Mouse (Mus musculus) ZHBTc4 (cell line): ENCODE measurements around the gene Arhgap32.

ENCODE experiments used
- DNase-seq: peaks from one replicate; pipeline ENCODE4 v3.0.0-alpha.2; 2011; ENCODE audit warnings: low read depth, low spot score

Gene Arhgap32

GRCm38 (mm10) chr9:32192295-32193073, 76.5 kb downstream of the Arhgap32 start:
- DNase-seq: no peak

DNA sequence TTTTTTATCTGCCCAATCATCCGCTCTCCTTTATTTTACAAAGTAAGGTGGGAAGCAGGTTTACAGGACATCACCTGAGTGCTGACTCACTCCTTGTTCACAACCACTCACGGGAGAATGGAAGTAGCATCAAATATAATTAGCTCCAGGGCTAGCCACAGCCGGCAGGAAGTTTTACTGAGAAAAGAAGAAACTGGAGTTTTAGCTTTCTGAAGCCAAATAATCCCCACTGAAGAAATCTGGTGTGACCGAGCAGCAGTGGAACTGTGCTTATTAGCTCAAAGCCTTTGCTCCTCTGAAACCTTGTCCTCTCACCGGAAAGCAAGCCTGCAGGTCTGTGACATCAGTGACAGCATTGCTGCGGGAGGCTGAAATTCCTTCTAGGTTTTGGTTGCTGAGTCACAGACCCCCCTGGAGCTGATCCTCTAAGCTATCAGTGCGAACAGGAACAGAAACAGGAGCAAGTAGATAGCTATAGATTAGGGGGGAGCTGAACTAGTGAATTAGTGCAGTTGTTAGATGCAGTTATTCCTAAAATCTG, 88.6 kb downstream of the Arhgap32 start:
- DNase-seq: peak; percentile 7

- no peak for DNase-seq
These were observed 91.2 kb downstream of the Arhgap32 start for GRCm38 (mm10) chr9:32207133-32207532.

DNA sequence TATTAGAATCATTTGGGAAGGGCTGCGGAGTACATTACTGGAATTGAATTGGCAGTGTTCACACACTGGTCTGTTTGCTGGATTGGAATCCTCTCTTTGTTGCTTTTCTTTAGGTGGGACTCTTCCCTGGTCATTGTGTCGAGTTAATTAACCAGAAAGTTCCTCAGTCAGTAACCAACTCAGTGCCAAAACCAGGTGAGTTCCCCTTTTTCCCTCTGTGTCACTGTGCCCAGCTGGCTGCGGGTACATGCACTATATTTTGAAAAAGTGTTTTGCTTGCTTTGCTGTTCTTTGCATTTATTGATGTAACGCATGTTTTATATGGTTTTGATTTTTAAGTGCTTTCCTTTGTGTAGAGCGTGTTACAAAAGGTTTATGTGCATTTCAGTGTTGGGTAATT, 92.1 kb downstream of the Arhgap32 start:
- DNase-seq: no peak

- no peak for DNase-seq
These were observed 101.1 kb downstream of the Arhgap32 start for GRCm38 (mm10) chr9:32216820-32217567.

DNA sequence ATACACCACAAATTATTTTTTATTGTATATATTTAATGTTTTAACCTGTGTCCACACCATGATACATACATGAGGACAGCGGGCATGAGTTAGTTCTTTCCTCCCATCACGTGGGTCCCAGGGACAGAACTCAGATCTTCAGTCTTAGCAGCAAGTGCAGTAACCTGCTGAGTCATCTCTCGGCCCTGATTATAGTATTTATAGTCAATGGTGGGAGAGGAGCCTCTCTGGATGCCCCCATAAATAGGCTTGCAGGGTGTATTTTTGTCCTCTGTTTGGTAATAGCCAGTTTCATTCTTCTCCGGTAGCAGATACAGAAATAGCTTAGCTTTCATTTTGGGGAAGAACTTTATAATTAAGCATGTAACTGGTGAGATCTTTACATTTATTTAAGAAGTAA, 103.5 kb downstream of the Arhgap32 start:
- DNase-seq: no peak

GRCm38 (mm10) chr9:32222184-32222583, 106.2 kb downstream of the Arhgap32 start:
- DNase-seq: no peak

GRCm38 (mm10) chr9:32223739-32224529, 108.0 kb downstream of the Arhgap32 start:
- peak; percentile 9 for DNase-seq

DNA sequence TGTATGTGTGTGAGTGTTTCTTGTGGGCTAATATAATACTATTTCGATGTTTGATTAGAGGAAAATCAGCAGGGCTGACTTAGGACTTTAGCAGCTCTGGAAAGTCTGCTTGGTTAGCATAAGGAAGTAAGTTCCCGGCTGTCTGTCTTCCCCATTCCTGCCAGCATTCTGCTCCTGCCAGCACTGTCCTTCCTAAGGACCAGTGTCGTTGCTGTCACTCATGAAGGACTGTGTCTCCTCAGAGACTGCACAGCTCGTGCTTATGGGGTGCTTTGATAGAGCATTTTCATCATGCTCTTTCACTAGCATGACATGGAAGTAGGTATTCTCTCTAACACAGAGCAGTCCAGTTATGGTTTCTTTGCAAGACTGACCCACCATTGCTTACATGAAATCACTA, 109.0 kb downstream of the Arhgap32 start:
- no peak for DNase-seq

DNA sequence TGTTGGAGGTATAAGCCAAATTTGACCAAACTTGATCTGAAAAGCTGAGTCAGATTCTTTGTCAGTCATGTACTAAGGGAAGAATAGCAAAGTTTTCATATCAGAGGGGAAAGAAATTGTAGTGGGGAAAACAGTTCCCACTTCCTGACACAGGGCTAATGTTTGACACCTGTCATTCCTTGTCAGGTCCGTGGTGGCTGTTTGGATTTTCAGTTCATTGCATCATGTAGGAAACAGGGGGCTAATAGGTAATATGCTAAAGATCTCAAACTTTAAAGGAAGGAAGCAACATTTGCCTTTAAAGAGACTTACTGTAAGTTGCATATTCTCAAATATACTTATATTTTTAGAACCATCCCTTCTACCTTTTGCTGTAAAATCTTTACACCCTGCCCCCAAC, 109.6 kb downstream of the Arhgap32 start:
- no peak for DNase-seq

DNA sequence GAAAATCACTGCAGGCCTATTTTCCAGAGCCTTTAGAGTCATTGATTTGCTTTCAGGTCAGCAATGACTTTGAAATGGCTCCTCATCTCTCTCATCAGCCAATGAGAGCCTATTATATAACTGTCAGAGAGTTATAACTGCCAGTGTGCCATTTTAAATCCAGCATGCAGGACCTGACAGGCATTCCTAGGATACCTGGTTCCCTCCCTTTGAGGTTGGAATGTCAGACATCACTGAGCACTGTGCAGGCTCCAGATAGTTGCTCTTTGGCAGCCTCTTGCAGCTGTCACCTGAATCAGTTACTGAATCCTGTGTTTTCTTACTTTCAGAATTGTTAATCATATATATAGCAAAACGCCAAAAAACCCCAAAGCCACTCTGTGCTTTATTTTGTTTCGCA, 111.1 kb downstream of the Arhgap32 start:
- no peak for DNase-seq

DNA sequence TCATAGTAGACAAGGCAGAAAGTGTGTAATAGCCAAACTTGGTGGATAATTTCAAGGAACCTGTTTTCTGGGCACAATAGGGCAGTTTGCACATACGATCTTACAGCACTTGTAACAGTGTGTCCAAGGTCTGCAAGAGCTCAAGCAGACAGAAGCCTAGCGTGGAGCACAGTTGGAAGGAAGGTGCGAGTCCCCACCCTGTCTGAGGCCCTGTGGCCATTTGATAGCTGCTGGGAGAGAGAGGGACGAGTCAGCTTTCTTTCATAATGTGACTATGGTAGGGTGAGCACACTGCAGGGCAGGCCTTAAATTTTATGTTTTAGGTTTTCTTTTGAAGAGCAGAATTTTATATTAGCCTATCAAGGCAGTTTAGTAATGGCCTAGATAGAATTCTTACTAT, 117.7 kb downstream of the Arhgap32 start:
- DNase-seq: no peak

DNA sequence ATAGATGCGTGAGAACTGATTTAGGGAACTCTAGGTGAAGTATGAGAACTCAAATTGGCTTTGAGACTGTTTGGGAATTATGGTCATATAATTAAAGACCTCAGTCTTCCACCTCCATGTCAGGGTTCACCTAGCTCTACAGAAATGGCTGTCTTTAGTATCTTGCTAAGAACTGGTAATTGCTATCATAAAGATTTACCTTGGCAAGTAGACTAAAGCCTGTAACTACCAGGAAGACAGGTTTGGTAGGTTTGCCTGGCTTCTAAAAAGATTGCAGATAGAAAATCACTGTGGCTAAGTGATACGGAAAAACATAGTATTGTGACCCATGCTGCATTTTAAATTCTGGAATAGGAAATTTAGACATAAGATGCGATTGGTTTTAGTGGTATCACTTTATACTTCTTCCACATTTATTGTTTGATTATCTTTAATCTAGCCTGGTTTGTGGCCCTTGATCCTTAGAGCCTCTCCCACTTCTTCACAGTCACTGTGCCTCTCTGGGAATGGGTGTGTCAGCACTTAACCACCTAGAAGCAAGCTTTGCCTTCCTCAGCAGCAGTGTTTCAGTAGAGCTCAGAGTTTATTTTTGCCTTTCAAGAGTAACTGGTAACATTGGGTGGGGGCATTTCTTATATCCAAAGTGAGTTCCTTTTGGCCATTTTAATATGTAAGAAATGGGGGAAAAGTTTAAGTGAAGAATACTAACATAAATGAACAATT, 119.0 kb downstream of the Arhgap32 start:
- DNase-seq: no peak

DNA sequence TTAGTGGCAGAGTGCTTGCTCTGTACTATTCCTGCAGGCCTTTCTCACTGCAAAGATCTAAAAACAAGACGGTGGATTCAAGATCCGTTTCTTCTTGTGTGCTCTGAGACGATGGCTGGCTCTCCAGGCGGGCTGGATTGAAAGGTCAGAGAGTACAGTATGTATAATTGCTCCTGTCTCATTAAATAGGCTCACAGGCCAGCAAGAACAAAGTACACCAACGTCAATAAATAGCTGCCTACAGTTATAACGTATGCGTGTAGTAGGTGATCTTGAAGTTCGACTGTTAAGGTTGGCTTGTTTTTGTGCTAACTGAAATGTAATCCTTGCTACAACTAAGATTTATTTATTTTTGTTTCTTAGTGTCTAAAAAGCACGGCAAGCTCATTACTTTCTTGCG, 123.0 kb downstream of the Arhgap32 start:
- no peak for DNase-seq

DNA sequence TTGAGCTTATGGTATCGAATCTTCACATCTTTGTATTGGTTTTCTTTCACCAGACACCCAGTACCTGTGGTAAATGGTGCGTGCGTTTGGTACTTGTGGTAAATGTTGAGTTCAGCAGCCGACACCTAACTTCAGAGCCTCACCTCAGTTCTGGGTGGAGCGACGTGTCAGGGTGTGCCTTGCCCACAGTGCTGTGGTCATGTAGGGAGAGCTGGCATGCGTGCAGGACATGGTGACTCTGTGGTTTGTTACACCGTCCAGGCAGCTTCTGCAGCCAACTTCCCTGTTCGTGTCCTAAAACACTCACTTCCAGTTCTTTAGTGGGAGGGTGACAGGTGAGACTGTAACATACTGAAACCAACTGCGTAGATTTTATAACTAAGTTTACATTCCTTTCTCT, 123.5 kb downstream of the Arhgap32 start:
- no peak for DNase-seq

- DNase-seq: no peak
These were observed 124.5 kb downstream of the Arhgap32 start for GRCm38 (mm10) chr9:32240449-32240848.

- no peak for DNase-seq
These were observed 125.8 kb downstream of the Arhgap32 start for GRCm38 (mm10) chr9:32241637-32242199.

GRCm38 (mm10) chr9:32242921-32243617, 127.1 kb downstream of the Arhgap32 start:
- no peak for DNase-seq

GRCm38 (mm10) chr9:32245237-32245636, 129.3 kb downstream of the Arhgap32 start:
- no peak for DNase-seq

DNA sequence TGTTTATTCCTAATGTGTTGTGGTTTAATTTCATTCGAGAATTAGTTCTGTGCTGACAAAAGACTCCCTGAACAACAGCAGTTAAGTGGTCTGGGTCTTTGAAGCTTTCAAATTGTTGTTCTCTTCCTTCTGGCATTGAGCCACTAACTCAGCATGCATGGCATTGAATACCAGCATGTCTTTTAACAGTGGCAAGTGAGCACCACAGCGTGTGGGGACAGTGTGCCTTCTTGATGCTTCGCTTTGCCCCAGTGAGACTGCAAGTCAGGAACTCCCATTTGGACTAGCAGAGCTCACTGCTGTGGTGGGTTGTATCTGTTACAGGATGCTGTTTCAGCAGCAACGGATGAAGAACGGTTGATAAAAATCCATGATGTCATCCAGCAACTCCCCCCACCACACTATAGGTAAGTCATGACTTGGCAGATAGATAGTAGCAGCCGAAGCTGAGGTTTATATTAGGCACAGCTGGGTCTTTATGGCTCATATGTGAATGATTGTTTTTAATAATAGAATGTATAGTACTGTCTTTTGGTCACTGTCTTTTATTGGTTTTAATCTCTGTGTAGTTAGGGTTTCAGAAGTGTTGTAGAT, 130.3 kb downstream of the Arhgap32 start:
- DNase-seq: no peak
